Mouse (Mus musculus) layer of hippocampus, postnatal 36 days (tissue): ENCODE data around the gene Gemin6. TPM values are rescaled to one million over a fixed set of nuclear protein-coding genes. Genes with fewer than 3 reads are reported as not detected.
"Not testable (repeated sequence)": the region's sequence is repeated elsewhere in the genome, so short reads cannot be mapped to it uniquely, and the experiment has no call there.

Source experiments
- DNase-seq, 2 experiments: peaks; one replicate each; pipeline ENCODE4 v3.0.0; 2022
- total RNA-seq, 2 experiments: library from RNA; stranded (reverse); gene quantifications; 2 replicates each; pipeline ENCODE4 v1.2.3; 2021

Gemin6 gene
- total RNA-seq = 1 to 10 TPM; 5.6 to 6.1 TPM

- DNase-seq = peak; percentile 85 to 88
Observed at GRCm38 (mm10) chr17:80224326-80225116, at the start of gene Gemin6. Gemin6 (plus strand) TSS chr17:80224441.

GRCm38 (mm10) chr17:80174699-80175385 lies 49.4 kb upstream of the Gemin6 start:
- no peak for DNase-seq

GRCm38 (mm10) chr17:80175386-80175739 lies 48.9 kb upstream of the Gemin6 start:
- DNase-seq = no peak

- no peak for DNase-seq
Observed at GRCm38 (mm10) chr17:80175966-80176365, 48.3 kb upstream of the Gemin6 start.

- not testable (repeated sequence) for DNase-seq
Observed at GRCm38 (mm10) chr17:80178846-80179245, 45.4 kb upstream of the Gemin6 start.

- DNase-seq = peak; percentile 55 to 56
Observed at GRCm38 (mm10) chr17:80179959-80180358, 44.3 kb upstream of the Gemin6 start.

GRCm38 (mm10) chr17:80180468-80180867 lies 43.8 kb upstream of the Gemin6 start:
- no peak for DNase-seq

GRCm38 (mm10) chr17:80183615-80184014 lies 40.6 kb upstream of the Gemin6 start:
- no peak for DNase-seq

- DNase-seq = no peak
Observed at GRCm38 (mm10) chr17:80193075-80193474, 31.2 kb upstream of the Gemin6 start.

- DNase-seq = no peak
Observed at GRCm38 (mm10) chr17:80199160-80199778, 25.0 kb upstream of the Gemin6 start.

GRCm38 (mm10) chr17:80205657-80206056 lies 18.6 kb upstream of the Gemin6 start:
- DNase-seq = no peak

- no peak for DNase-seq
Observed at GRCm38 (mm10) chr17:80206301-80206670, 18.0 kb upstream of the Gemin6 start.

- DNase-seq = peak; percentile 98
Observed at GRCm38 (mm10) chr17:80206671-80207581, 17.3 kb upstream of the Gemin6 start, which contains the start of the genes Srsf7 and Ttc39d. Srsf7 (minus strand) TSS chr17:80207307. Ttc39d (plus strand) TSS chr17:80207460.

GRCm38 (mm10) chr17:80213998-80214397 lies 10.2 kb upstream of the Gemin6 start:
- not testable (repeated sequence) for DNase-seq

- DNase-seq = no peak
Observed at GRCm38 (mm10) chr17:80220131-80220530, 4.1 kb upstream of the Gemin6 start.

- DNase-seq = no peak
Observed at GRCm38 (mm10) chr17:80221202-80221601, 3.0 kb upstream of the Gemin6 start.

GRCm38 (mm10) chr17:80221890-80222628 lies 2.2 kb upstream of the Gemin6 start:
- DNase-seq = no peak

GRCm38 (mm10) chr17:80223829-80224228 lies 412 bp upstream of the Gemin6 start:
- no peak for DNase-seq

- DNase-seq = not testable (repeated sequence)
Observed at GRCm38 (mm10) chr17:80225142-80225541, 901 bp downstream of the Gemin6 start.

- peak in 1 of 2 experiments; percentile 25 for DNase-seq
Observed at GRCm38 (mm10) chr17:80229396-80229795, 5.2 kb downstream of the Gemin6 start.

- no peak for DNase-seq
Observed at GRCm38 (mm10) chr17:80233844-80234243, 9.6 kb downstream of the Gemin6 start.
